Mouse (Mus musculus): Measurements from ENCODE around the gene Zfp69. TPM values are rescaled to one million over a fixed set of nuclear protein-coding genes. Genes with fewer than 3 reads are reported as not detected.

The Zfp69 gene
- polyA plus RNA-seq, 1 experiment from 2014 or later, result 6.0 TPM

GRCm38 (mm10) chr4:120921461-120921860 lies 30.0 kb downstream of the Zfp69 start:
- Histone ChIP-seq H3K4me3 (replicated peaks) (no peak overlapping the region), H3K9me3 (no peaks in the 10 kb centered on the region), H3K27me3 (replicated peaks) (no peaks in the 10 kb centered on the region), H3K4me2 (replicated peaks) (no peak overlapping the region), H3K27ac (no peak overlapping the region), H3K9ac (no peak overlapping the region), H3K4me1 (replicated peaks) (no peaks in the 10 kb centered on the region; the same call in 1 of the 2 replicates), H3K36me3 (peaks cover 19% of the 10 kb centered on the region)
- 92% methylated on average over 8 of the region's 8 CpGs for WGBS
- no peak for ATAC-seq

GRCm38 (mm10) chr4:120914501-120914900 lies 37.0 kb downstream of the Zfp69 start:
- H3K4me2 ChIP-seq (replicated peaks), result no peak overlapping the region
- no peaks in the 10 kb centered on the region for H3K9me3 ChIP-seq
- no peaks in the 10 kb centered on the region for H3K36me3 ChIP-seq
- H3K27ac ChIP-seq, result no peak overlapping the region
- ATAC-seq, result no peak
- H3K9ac ChIP-seq, result no peak overlapping the region
- no peaks in the 10 kb centered on the region for H3K27me3 ChIP-seq (replicated peaks)
- WGBS, result 82% methylated on average over 4 of the region's 4 CpGs
- no peak overlapping the region for H3K4me3 ChIP-seq (replicated peaks)
- H3K4me1 ChIP-seq (replicated peaks), result no peaks in the 10 kb centered on the region

GRCm38 (mm10) chr4:120913861-120914260 lies 37.6 kb downstream of the Zfp69 start:
- Histone ChIP-seq H3K9me3 (no peaks in the 10 kb centered on the region), H3K4me1 (replicated peaks) (no peaks in the 10 kb centered on the region), H3K27me3 (replicated peaks) (no peaks in the 10 kb centered on the region), H3K4me2 (replicated peaks) (no peak overlapping the region), H3K36me3 (no peaks in the 10 kb centered on the region), H3K27ac (no peak overlapping the region), H3K9ac (no peak overlapping the region), H3K4me3 (replicated peaks) (no peak overlapping the region)
- WGBS, result 71% methylated on average over 1 of the region's 1 CpGs
- no peak for ATAC-seq

- H3K27me3 ChIP-seq (replicated peaks), result no peaks in the 10 kb centered on the region
- 61% methylated on average over 8 of the region's 8 CpGs for WGBS
- ATAC-seq, result no peak
- H3K4me2 ChIP-seq (replicated peaks), result no peak overlapping the region
- no peaks in the 10 kb centered on the region for H3K36me3 ChIP-seq
- H3K9me3 ChIP-seq, result no peaks in the 10 kb centered on the region
- no peak overlapping the region for H3K27ac ChIP-seq
- no peak overlapping the region for H3K4me3 ChIP-seq (replicated peaks)
- H3K4me1 ChIP-seq (replicated peaks), result no peaks in the 10 kb centered on the region
- H3K9ac ChIP-seq, result no peak overlapping the region
These were observed 38.1 kb downstream of the Zfp69 start for GRCm38 (mm10) chr4:120913443-120913842.

- no peaks in the 10 kb centered on the region for H3K36me3 ChIP-seq
- no peak overlapping the region for H3K9ac ChIP-seq
- H3K27me3 ChIP-seq (replicated peaks), result no peaks in the 10 kb centered on the region
- WGBS, result 57% methylated on average over 4 of the region's 4 CpGs
- no peak overlapping the region for H3K4me3 ChIP-seq (replicated peaks)
- ATAC-seq, result no peak
- no peaks in the 10 kb centered on the region for H3K9me3 ChIP-seq
- H3K27ac ChIP-seq, result no peak overlapping the region
- H3K4me2 ChIP-seq (replicated peaks), result no peak overlapping the region
- no peaks in the 10 kb centered on the region for H3K4me1 ChIP-seq (replicated peaks)
These were observed 38.6 kb downstream of the Zfp69 start for GRCm38 (mm10) chr4:120912866-120913265.

GRCm38 (mm10) chr4:120911086-120911485 lies 40.4 kb downstream of the Zfp69 start:
- no peak for ATAC-seq
- no peaks in the 10 kb centered on the region for H3K9me3 ChIP-seq
- no peak overlapping the region for H3K4me3 ChIP-seq (replicated peaks)
- no peak overlapping the region for H3K4me2 ChIP-seq (replicated peaks)
- H3K4me1 ChIP-seq (replicated peaks), result no peaks in the 10 kb centered on the region
- no peak overlapping the region for H3K9ac ChIP-seq
- WGBS, result 83% methylated on average over 6 of the region's 6 CpGs
- H3K36me3 ChIP-seq, result no peaks in the 10 kb centered on the region
- no peak overlapping the region for H3K27ac ChIP-seq
- no peaks in the 10 kb centered on the region for H3K27me3 ChIP-seq (replicated peaks)

- no peak overlapping the region for H3K4me2 ChIP-seq (replicated peaks)
- no peak overlapping the region for H3K27ac ChIP-seq
- no peak overlapping the region for H3K4me3 ChIP-seq (replicated peaks)
- 32% methylated on average over 15 of the region's 15 CpGs for WGBS
- no peaks in the 10 kb centered on the region for H3K9me3 ChIP-seq
- no peak for ATAC-seq
- no peaks in the 10 kb centered on the region for H3K4me1 ChIP-seq (replicated peaks)
- no peak overlapping the region for H3K9ac ChIP-seq
- H3K36me3 ChIP-seq, result no peaks in the 10 kb centered on the region
- H3K27me3 ChIP-seq (replicated peaks), result no peaks in the 10 kb centered on the region
These were observed 41.8 kb downstream of the Zfp69 start for GRCm38 (mm10) chr4:120909558-120910150.

GRCm38 (mm10) chr4:120905644-120906043 lies 45.9 kb downstream of the Zfp69 start:
- ATAC-seq, result no peak
- WGBS, result 79% methylated on average over 5 of the region's 5 CpGs

GRCm38 (mm10) chr4:120904533-120904932 lies 47.0 kb downstream of the Zfp69 start:
- no peak overlapping the region for H3K9ac ChIP-seq
- no peak for ATAC-seq
- no peaks in the 10 kb centered on the region for H3K4me1 ChIP-seq (replicated peaks)
- WGBS, result 39% methylated on average over 4 of the region's 4 CpGs
- no peaks in the 10 kb centered on the region for H3K9me3 ChIP-seq
- H3K27ac ChIP-seq, result no peak overlapping the region
- no peak overlapping the region for H3K4me3 ChIP-seq (replicated peaks)
- H3K4me2 ChIP-seq (replicated peaks), result no peak overlapping the region
- no peaks in the 10 kb centered on the region for H3K27me3 ChIP-seq (replicated peaks)
- no peaks in the 10 kb centered on the region for H3K36me3 ChIP-seq

More at GRCm38 (mm10) chr4:120905644-120906043, 45.9 kb downstream of the Zfp69 start:
- no peaks in the 10 kb centered on the region for H3K4me1 ChIP-seq (replicated peaks)
- no peak overlapping the region for H3K4me3 ChIP-seq (replicated peaks)
- no peak overlapping the region for H3K9ac ChIP-seq
- no peaks in the 10 kb centered on the region for H3K9me3 ChIP-seq
- H3K27me3 ChIP-seq (replicated peaks), result no peaks in the 10 kb centered on the region
- H3K36me3 ChIP-seq, result no peaks in the 10 kb centered on the region
- H3K27ac ChIP-seq, result no peak overlapping the region
- no peak overlapping the region for H3K4me2 ChIP-seq (replicated peaks)

GRCm38 (mm10) chr4:120895810-120896584 lies 55.5 kb downstream of the Zfp69 start:
- no peaks in the 10 kb centered on the region for H3K36me3 ChIP-seq
- no peak overlapping the region for H3K27ac ChIP-seq
- H3K27me3 ChIP-seq (replicated peaks), result no peaks in the 10 kb centered on the region
- H3K9ac ChIP-seq, result no peak overlapping the region
- no peaks in the 10 kb centered on the region for H3K9me3 ChIP-seq
- ATAC-seq, result no peak
- H3K4me2 ChIP-seq (replicated peaks), result no peak overlapping the region
- H3K4me3 ChIP-seq (replicated peaks), result no peak overlapping the region
- 68% methylated on average over 7 of the region's 7 CpGs for WGBS
- no peaks in the 10 kb centered on the region for H3K4me1 ChIP-seq (replicated peaks)

GRCm38 (mm10) chr4:120895226-120895625 lies 56.3 kb downstream of the Zfp69 start:
- Histone ChIP-seq H3K9me3 (no peaks in the 10 kb centered on the region), H3K27me3 (replicated peaks) (no peaks in the 10 kb centered on the region), H3K4me1 (replicated peaks) (no peaks in the 10 kb centered on the region), H3K27ac (no peak overlapping the region), H3K36me3 (no peaks in the 10 kb centered on the region), H3K4me3 (replicated peaks) (no peak overlapping the region), H3K9ac (no peak overlapping the region), H3K4me2 (replicated peaks) (no peak overlapping the region)
- WGBS, result 78% methylated on average over 7 of the region's 7 CpGs
- ATAC-seq, result no peak

- Histone ChIP-seq H3K27me3 (replicated peaks) (no peaks in the 10 kb centered on the region), H3K4me2 (replicated peaks) (no peak overlapping the region), H3K36me3 (no peaks in the 10 kb centered on the region), H3K4me3 (replicated peaks) (no peak overlapping the region), H3K9me3 (no peaks in the 10 kb centered on the region), H3K27ac (no peak overlapping the region), H3K9ac (no peak overlapping the region; the same call in 1 of the 2 replicates), H3K4me1 (replicated peaks) (no peaks in the 10 kb centered on the region)
- WGBS, result 73% methylated on average over 11 of the region's 11 CpGs
- ATAC-seq, result no peak
These were observed 56.9 kb downstream of the Zfp69 start for GRCm38 (mm10) chr4:120894584-120894983.

Measured in intestine, embryonic 15.5 days (tissue).